Mouse (Mus musculus): ENCODE measurements at regions not wholly inside any gene's neighbourhood (a gene's known extent, or its start where the extent isn't known, plus 50 kb on each side); places are given as distances from the start of the nearest gene placed in this dataset.
A peak's percentile ranks its signal among the peaks of the same experiment; 100 is the strongest.
"Not testable (repeated sequence)": the region's sequence is repeated elsewhere in the genome, so short reads cannot be mapped to it uniquely, and the experiment has no call there.

GRCm38 (mm10) chr14:82586116-82586515 lies 1857.2 kb upstream of the Pcdh17 start:
- H3K9ac ChIP-seq (replicated peaks) = no peak overlapping the region
- no peak for ATAC-seq

GRCm38 (mm10) chr14:82607631-82608030 lies 1835.7 kb upstream of the Pcdh17 start:
- H3K4me2 ChIP-seq (replicated peaks) = no peak overlapping the region
- H3K36me3 ChIP-seq = no peaks in the 10 kb centered on the region
- no peaks in the 10 kb centered on the region for H3K27me3 ChIP-seq
- no peaks in the 10 kb centered on the region for H3K9me3 ChIP-seq
- H3K27ac ChIP-seq = no peak overlapping the region
- ATAC-seq = 0 out of 2 replicates have a peak, but pooled peaks have one; percentile 37
- no peaks in the 10 kb centered on the region for H3K4me1 ChIP-seq (replicated peaks)
- no peak overlapping the region for H3K4me3 ChIP-seq (replicated peaks)
- H3K9ac ChIP-seq (replicated peaks) = no peak overlapping the region

More at GRCm38 (mm10) chr14:82586116-82586515, 1857.2 kb upstream of the Pcdh17 start:
- Histone ChIP-seq H3K27me3 (no peaks in the 10 kb centered on the region), H3K4me1 (replicated peaks) (no peaks in the 10 kb centered on the region), H3K4me2 (replicated peaks) (no peak overlapping the region), H3K9me3 (no peaks in the 10 kb centered on the region), H3K36me3 (no peaks in the 10 kb centered on the region), H3K27ac (no peak overlapping the region), H3K4me3 (replicated peaks) (no peak overlapping the region)
- 87% methylated on average over 2 of the region's 2 CpGs for WGBS

DNA sequence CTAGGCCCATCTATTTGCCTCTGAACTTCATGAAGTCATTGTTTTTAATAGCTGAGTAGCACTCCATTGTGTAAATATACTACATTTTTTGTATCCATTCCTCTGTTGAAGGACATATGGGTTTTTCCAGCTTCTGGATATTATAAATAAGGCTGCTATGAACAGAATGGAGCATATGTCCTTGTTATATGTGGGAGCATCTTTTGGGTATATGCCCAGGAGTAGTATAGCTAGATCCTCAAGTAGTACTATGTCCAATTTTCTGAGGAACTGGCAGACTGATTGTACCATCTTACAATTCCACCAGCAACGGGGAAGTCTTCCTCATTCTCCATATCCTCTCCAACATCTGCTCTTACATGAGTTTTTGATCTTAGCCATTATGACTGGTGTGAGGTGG lies 1832.6 kb upstream of the Pcdh17 start:
- H3K9ac ChIP-seq (replicated peaks); H3K27ac ChIP-seq; H3K9me3 ChIP-seq; H3K4me1 ChIP-seq (replicated peaks); H3K4me3 ChIP-seq (replicated peaks); H3K4me2 ChIP-seq (replicated peaks); H3K36me3 ChIP-seq; H3K27me3 ChIP-seq; ATAC-seq: not testable (repeated sequence)
- 88% methylated on average over 1 of the region's 1 CpGs for WGBS
